Mouse (Mus musculus): Measurements from ENCODE around the gene Cpt1c.

Cpt1c gene

DNA sequence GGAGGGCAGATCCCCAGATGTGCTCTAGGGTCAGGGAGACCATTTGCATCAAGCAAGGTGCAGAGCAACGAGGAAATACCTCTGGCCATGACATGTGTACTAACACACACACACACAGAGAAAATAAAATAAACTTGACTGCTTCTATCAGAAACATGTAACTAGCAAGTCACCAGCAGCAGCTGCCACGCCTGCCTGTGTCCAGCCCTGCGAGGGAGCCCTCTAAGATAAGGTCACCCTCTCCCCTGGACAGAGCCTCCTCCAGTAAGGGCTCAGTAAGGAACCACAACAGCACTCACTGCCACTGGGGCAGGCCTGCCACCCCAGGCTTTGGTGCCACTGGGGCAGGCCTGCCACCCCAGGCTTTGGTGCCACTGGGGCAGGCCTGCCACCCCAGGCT, 56.4 kb downstream of the Cpt1c start:
- no peak for DNase-seq (ENCODE audit: low read depth, low spot score)

DNA sequence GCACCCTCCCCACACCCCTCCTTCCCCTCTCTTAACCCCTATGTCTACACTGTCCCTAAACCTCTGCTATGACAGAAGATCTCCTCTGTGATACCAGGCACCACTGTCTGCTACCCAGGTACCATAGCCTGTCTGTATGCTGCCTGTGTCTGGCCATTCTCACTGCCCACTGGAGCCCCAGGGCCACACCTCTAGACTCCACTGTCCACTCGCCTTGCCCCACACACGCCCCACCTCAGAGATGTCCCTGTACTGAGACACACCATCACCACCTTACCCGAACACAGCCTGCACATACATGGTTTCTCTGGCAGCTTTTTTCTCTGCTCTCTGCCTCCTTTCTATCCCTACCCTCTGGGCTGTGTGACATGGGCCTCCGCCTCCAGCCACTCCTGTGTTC, 57.8 kb downstream of the Cpt1c start:
- no peak for DNase-seq (ENCODE audit: low read depth, low spot score)

DNA sequence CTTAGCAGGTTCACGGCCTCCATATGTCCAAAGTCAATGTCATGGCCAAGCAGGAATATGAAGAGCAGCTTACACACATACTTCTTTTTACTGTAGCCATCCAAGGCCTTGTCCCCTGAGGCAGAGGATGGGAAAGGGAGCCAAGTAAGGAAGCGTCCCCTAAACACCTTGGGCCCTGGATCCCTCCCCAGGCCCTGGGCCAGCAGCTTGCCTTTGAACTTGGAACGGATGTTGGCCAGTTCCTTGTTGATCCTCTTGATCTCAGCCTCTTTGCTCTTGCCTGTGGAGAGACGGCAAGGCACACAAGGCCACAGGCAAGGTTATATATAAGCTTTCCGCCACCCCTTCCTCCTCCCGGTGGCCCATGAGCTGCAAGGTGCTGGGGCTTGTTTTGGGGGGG, 58.5 kb downstream of the Cpt1c start:
- DNase-seq (ENCODE audit: low read depth, low spot score), result no peak

DNA sequence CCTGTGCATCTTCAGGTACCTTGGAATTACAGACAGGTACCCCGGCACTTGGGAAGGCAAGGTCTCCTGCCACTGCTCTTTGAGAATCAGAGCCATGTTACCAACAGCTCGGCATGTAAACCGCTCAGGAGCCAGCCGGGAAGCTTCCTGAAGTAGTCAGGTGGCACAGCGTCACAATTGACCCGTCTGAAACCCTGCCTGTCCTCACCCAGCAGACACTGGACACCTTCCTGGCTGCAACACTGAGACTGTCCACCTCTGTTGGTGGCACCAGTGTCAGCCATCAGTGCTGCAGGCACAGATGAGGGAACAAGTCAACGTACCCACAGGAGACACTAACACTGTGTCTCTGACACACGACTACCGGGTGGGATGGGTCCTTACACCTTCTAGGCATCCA, 59.3 kb downstream of the Cpt1c start:
- no peak for DNase-seq (ENCODE audit: low read depth, low spot score)

DNA sequence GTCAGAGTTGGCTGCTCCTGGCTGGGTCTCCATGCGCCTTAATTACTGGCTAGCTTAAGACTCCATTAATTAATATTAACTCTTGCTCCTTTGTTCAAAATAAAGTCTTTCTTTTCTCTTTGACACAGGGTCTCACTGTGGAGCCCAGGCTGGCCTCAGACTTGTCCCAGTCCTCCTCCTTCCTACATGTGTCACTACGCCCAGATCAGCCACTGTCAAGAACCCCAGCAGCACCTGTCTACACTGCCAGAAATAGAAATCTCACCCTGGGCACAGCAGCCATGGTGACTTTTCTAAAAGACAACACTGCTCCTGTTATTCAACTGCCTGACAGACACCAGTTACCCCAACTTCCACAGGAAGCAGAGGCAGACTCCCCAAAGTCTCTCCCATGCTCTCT, 60.3 kb downstream of the Cpt1c start:
- no peak for DNase-seq (ENCODE audit: low read depth, low spot score)
